7 mouse cellular contexts compared by ENCODE assay signal in genomic region chr7:30090970-30091585, GRCm38 (mm10). TPM values are rescaled to one million over a fixed set of nuclear protein-coding genes. Genes with fewer than 3 reads are reported as not detected.
DNase-seq lines count a peak whose midpoint lies in the region; ATAC-seq lines count a peak whose summit lies in the region.

No protein-coding gene starts in this region.

- H3K4me2 ChIP-seq in hindbrain, embryonic 16.5 days (ENCODE audit: low read length), result peak overlapping the region; percentile 72
- H3K4me2 ChIP-seq in midbrain, embryonic 11.5 days, result peak overlapping the region; percentile 46

- H3K9ac ChIP-seq in hindbrain, embryonic 16.5 days (ENCODE audit: low read depth, low read length), result peak overlapping the region; percentile 70
- peak overlapping the region; percentile 54; the same call in 1 of the 2 replicates for H3K9ac ChIP-seq in midbrain, embryonic 11.5 days (ENCODE audit: low read length)

- peak overlapping the region; percentile 62 for H3K4me3 ChIP-seq in hindbrain, embryonic 16.5 days (ENCODE audit: low read length)
- peak overlapping the region; percentile 68 for H3K4me3 ChIP-seq in midbrain, embryonic 11.5 days (ENCODE audit: low read depth, low read length)

- no peaks in the 10 kb centered on the region for H3K9me3 ChIP-seq in hindbrain, embryonic 16.5 days (ENCODE audit: control insufficient read depth, low read length)
- H3K9me3 ChIP-seq in midbrain, embryonic 11.5 days (ENCODE audit: control insufficient read depth, low read length), result no peaks in the 10 kb centered on the region

- peak overlapping the region; percentile 83 for H3K27ac ChIP-seq in hindbrain, embryonic 16.5 days (ENCODE audit: low read depth, low read length)
- peak overlapping the region; percentile 36; the same call in 1 of the 2 replicates for H3K27ac ChIP-seq in midbrain, embryonic 11.5 days (ENCODE audit: low read depth, low read length)

- peak; percentile 67 for DNase-seq in thymus, postnatal 0 days (ENCODE audit: low spot score)
- no peak for DNase-seq in thymus, postnatal 14 days
- DNase-seq in embryo, embryonic 10 days (ENCODE audit: low spot score), result peak; percentile 73
- DNase-seq in midbrain, embryonic 11.5 days (ENCODE audit: low spot score, missing footprints), result peak; percentile 88
- DNase-seq in ovary, postnatal 10 days (ENCODE audit: low spot score), result no peak
- no peak for DNase-seq in cerebellum, adult 18-20 months

- ATAC-seq in hindbrain, embryonic 16.5 days, result no peak
- ATAC-seq in midbrain, embryonic 11.5 days (ENCODE audit: low FRiP score), result peak; percentile 8; the same call in 1 of the 2 replicates

- H3K36me3 ChIP-seq in hindbrain, embryonic 16.5 days (ENCODE audit: control insufficient read depth, insufficient read depth, low read length), result peaks cover 5% of the 10 kb centered on the region; the same call in 1 of the 2 replicates
- peaks cover 6% of the 10 kb centered on the region; the same call in 1 of the 2 replicates for H3K36me3 ChIP-seq in midbrain, embryonic 11.5 days (ENCODE audit: control insufficient read depth, insufficient read depth, low read length)

- WGBS in hindbrain, embryonic 16.5 days, result 10% methylated on average over 9 of the region's 9 CpGs
- 8% methylated on average over 9 of the region's 9 CpGs for WGBS in midbrain, embryonic 11.5 days

- H3K27me3 ChIP-seq in hindbrain, embryonic 16.5 days (replicated peaks; ENCODE audit: control insufficient read depth, insufficient read depth, low read length), result no peaks in the 10 kb centered on the region
- no peaks in the 10 kb centered on the region for H3K27me3 ChIP-seq in midbrain, embryonic 11.5 days (ENCODE audit: control insufficient read depth, insufficient read depth, low read length)

- peaks cover 30% of the 10 kb centered on the region for H3K4me1 ChIP-seq in hindbrain, embryonic 16.5 days (ENCODE audit: control insufficient read depth, insufficient read depth, low read depth, low read length)
- peaks cover 17% of the 10 kb centered on the region for H3K4me1 ChIP-seq in midbrain, embryonic 11.5 days (ENCODE audit: control insufficient read depth, insufficient read depth, low read length)

RNA-seq across cellular contexts. Expression of gene Zfp566, which starts 0.8 kb away (rescaled TPM):
- 9.2 and 10.6 TPM in 2 replicates for polyA plus RNA-seq in thymus, postnatal 0 days (2015; fragmentation: Nextera tagmentation; extraction: Ambion mirVana)
- polyA plus RNA-seq in hindbrain, embryonic 16.5 days (2015; fragmentation: Nextera tagmentation; extraction: Ambion mirVana), result 14.4 and 14.9 TPM in 2 replicates
- polyA plus RNA-seq in midbrain, embryonic 11.5 days (2014; fragmentation: Nextera tagmentation; extraction: Ambion mirVana), result 14.8 and 15.7 TPM in 2 replicates

RNA-seq across cellular contexts. Expression of gene Gm26920, which starts 0.9 kb away (rescaled TPM):
- polyA plus RNA-seq in thymus, postnatal 0 days (2015; fragmentation: Nextera tagmentation; extraction: Ambion mirVana), result 1.3 and 1.4 TPM in 2 replicates
- polyA plus RNA-seq in hindbrain, embryonic 16.5 days (2015; fragmentation: Nextera tagmentation; extraction: Ambion mirVana), result 0.80 and 1.5 TPM in 2 replicates
- 1.2 and 2.4 TPM in 2 replicates for polyA plus RNA-seq in midbrain, embryonic 11.5 days (2014; fragmentation: Nextera tagmentation; extraction: Ambion mirVana)

RNA-seq across cellular contexts. Expression of gene Zfp260, which starts 3.5 kb away (rescaled TPM):
- polyA plus RNA-seq in thymus, postnatal 0 days (2015; fragmentation: Nextera tagmentation; extraction: Ambion mirVana), result 59.0 and 59.7 TPM in 2 replicates
- polyA plus RNA-seq in hindbrain, embryonic 16.5 days (2015; fragmentation: Nextera tagmentation; extraction: Ambion mirVana), result 69.0 and 75.5 TPM in 2 replicates
- polyA plus RNA-seq in midbrain, embryonic 11.5 days (2014; fragmentation: Nextera tagmentation; extraction: Ambion mirVana), result 138 and 139 TPM in 2 replicates

RNA-seq across cellular contexts. Expression of gene Zfp82, which starts 18.4 kb away (rescaled TPM):
- polyA plus RNA-seq in thymus, postnatal 0 days (2015; fragmentation: Nextera tagmentation; extraction: Ambion mirVana), result 6.8 and 7.1 TPM in 2 replicates
- 11.6 and 13.8 TPM in 2 replicates for polyA plus RNA-seq in hindbrain, embryonic 16.5 days (2015; fragmentation: Nextera tagmentation; extraction: Ambion mirVana)
- 7.4 and 8.8 TPM in 2 replicates for polyA plus RNA-seq in midbrain, embryonic 11.5 days (2014; fragmentation: Nextera tagmentation; extraction: Ambion mirVana)

RNA-seq across cellular contexts. Expression of gene Zfp382, which starts 30.7 kb away (rescaled TPM):
- 10.9 and 13.6 TPM in 2 replicates for polyA plus RNA-seq in thymus, postnatal 0 days (2015; fragmentation: Nextera tagmentation; extraction: Ambion mirVana)
- polyA plus RNA-seq in hindbrain, embryonic 16.5 days (2015; fragmentation: Nextera tagmentation; extraction: Ambion mirVana), result 23.7 and 26.9 TPM in 2 replicates
- polyA plus RNA-seq in midbrain, embryonic 11.5 days (2014; fragmentation: Nextera tagmentation; extraction: Ambion mirVana), result 4.4 and 5.8 TPM in 2 replicates

Comparison
In these comparisons a context has a peak if more than half of its experiments do, and no peak if none do; other contexts are left out.
1. DNase-seq: peak in thymus, postnatal 0 days (single experiment), embryo, embryonic 10 days (single experiment) and midbrain, embryonic 11.5 days (single experiment); none in thymus, postnatal 14 days (single experiment), ovary, postnatal 10 days (single experiment) and cerebellum, adult 18-20 months (0 of 2).